Mouse (Mus musculus): ENCODE results near the gene Rab24. TPM values are rescaled to one million over a fixed set of nuclear protein-coding genes. Genes with fewer than 3 reads are reported as not detected.

The Rab24 gene
- total and polyA plus RNA-seq, 2 experiments from 2014 or later, result 77.4 to 92.3 TPM

DNA sequence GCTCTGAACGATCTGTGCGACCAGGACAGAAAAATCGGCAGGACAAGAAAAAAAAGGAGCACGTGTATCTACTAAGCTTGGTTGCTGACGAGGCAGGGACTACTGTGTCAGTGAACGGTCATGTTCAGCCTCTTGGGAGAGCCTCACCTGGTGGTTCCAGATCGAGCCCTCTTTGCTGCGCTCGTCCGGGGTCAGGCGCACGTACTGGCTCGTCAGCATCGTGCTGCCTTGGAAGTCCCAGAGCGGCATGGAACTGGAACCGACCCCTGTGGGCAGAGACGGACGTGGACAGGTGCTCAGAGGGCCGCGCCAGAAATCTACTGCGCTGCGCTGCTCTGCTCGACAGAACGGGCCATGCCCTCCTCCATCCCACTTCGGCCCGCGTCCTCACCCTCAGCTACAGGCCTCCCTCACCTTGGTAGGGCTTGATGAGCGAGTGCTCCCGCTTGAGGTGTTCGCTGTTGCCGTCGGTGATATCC is 40.3 kb upstream of the Rab24 start:
- no peak for TF ChIP-seq CTCF (IDR thresholded peaks at IDR 0.05; ENCODE audit: low read depth)

DNA sequence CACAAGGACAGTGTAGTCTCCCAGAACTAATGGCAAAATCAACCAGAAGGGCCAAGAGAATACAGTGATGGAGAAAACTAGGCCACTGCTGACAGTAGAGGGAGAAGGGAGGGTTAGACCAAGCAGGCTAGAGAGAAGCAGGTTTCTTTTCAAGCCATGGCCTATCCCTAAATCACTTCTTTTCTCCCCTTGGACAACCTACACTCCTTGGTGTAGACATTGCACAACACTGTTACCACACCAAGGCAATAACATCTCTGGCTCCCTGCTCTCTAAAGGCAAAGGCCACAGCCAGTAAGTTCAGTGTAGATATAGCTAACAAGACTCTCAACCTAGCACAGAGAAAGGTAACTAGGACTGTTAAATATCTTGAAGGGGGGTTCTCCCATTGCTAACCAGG is 39.4 kb upstream of the Rab24 start:
- H3K4me3 ChIP-seq (ENCODE audit: low read depth, low read length), result peak overlapping the region; percentile 99; the same call in 1 of the 2 replicates
- no peak for TF ChIP-seq CTCF (IDR thresholded peaks at IDR 0.05; ENCODE audit: low read depth)
- peaks cover 3% of the 10 kb centered on the region; the same call in 1 of the 2 replicates for H3K27me3 ChIP-seq (ENCODE audit: insufficient read depth, low read length)
- H3K4me1 ChIP-seq (ENCODE audit: insufficient read depth), result peaks cover 19% of the 10 kb centered on the region
- no peak overlapping the region for H3K27ac ChIP-seq (ENCODE audit: low read depth, low read length)
- no peak overlapping the region for H3K9ac ChIP-seq
- DNase-seq (no peak), ATAC-seq (no peak)
- H3K9me3 ChIP-seq (ENCODE audit: low read length), result no peaks in the 10 kb centered on the region
- peak overlapping the region; percentile 87 for H3K4me2 ChIP-seq (ENCODE audit: low read depth)
- H3K36me3 ChIP-seq (ENCODE audit: insufficient read depth), result peaks cover 27% of the 10 kb centered on the region

More for the DNA sequence above, 40.3 kb upstream of the Rab24 start:
- peak overlapping the region; percentile 85 for H3K9ac ChIP-seq
- peaks cover 5% of the 10 kb centered on the region; the same call in 1 of the 2 replicates for H3K27me3 ChIP-seq (ENCODE audit: insufficient read depth, low read length)
- DNase-seq (no peak), ATAC-seq (peak; percentile 18)
- H3K4me3 ChIP-seq (ENCODE audit: low read depth, low read length), result peak overlapping the region; percentile 99
- H3K9me3 ChIP-seq (ENCODE audit: low read length), result no peaks in the 10 kb centered on the region
- H3K27ac ChIP-seq (ENCODE audit: low read depth, low read length), result peak overlapping the region; percentile 90
- peak overlapping the region; percentile 87 for H3K4me2 ChIP-seq (ENCODE audit: low read depth)
- H3K4me1 ChIP-seq (ENCODE audit: insufficient read depth), result peaks cover 19% of the 10 kb centered on the region
- 1% methylated on average over 32 of the region's 32 CpGs for WGBS
- peaks cover 25% of the 10 kb centered on the region for H3K36me3 ChIP-seq (ENCODE audit: insufficient read depth)

DNA sequence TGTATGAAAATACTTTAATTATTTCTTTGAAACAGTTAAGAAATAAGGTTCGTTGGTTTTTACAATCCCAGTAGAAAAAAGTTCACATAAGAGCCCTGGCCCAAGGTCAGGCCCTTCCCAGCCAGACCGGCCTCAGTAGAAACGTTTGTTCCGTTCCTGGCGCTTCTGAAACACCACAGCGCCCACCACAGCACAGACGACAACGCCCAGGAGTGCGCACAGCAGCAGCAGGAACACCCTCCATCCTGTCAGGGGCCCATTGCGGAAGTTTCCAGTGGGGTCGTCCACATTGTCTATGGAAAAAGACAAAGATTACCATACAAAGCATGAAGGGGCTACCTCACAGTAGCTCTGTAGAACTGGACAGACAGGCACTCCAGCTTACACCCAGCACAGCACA is 25.0 kb upstream of the Rab24 start:
- Histone ChIP-seq H3K27me3 (ENCODE audit: insufficient read depth, low read length) (no peaks in the 10 kb centered on the region), H3K4me2 (ENCODE audit: low read depth) (no peak overlapping the region), H3K9ac (no peak overlapping the region), H3K27ac (ENCODE audit: low read depth, low read length) (no peak overlapping the region), H3K36me3 (ENCODE audit: insufficient read depth) (peaks cover 75% of the 10 kb centered on the region), H3K9me3 (ENCODE audit: low read length) (no peaks in the 10 kb centered on the region), H3K4me3 (ENCODE audit: low read depth, low read length) (no peak overlapping the region), H3K4me1 (ENCODE audit: insufficient read depth) (no peaks in the 10 kb centered on the region)
- no peak for ATAC-seq
- DNase-seq, result no peak
- WGBS, result 90% methylated on average over 11 of the region's 11 CpGs
- TF ChIP-seq CTCF (IDR thresholded peaks at IDR 0.05; ENCODE audit: low read depth), result no peak

DNA sequence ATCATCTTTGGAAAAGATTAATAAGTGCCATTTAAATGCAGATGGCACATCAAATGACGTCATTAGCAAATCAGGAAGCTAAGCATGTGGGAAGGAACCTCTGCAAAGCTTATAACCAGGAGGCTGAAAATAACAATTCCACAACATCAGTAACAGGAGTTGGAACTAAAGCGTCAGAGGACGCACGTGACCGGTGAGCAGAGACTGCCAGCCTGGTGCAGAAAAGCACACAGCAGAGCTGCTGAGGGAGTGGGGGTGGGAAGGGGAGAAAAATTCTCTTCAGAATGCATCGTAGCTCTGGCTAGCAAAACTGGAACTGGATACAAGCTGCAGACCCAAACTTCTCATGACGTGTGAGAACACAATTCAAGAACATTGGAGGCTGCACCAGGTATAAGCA is 22.5 kb upstream of the Rab24 start:
- no peaks in the 10 kb centered on the region for H3K27me3 ChIP-seq (ENCODE audit: insufficient read depth, low read length)
- 90% methylated on average over 7 of the region's 7 CpGs for WGBS
- no peak for TF ChIP-seq CTCF (IDR thresholded peaks at IDR 0.05; ENCODE audit: low read depth)

DNA sequence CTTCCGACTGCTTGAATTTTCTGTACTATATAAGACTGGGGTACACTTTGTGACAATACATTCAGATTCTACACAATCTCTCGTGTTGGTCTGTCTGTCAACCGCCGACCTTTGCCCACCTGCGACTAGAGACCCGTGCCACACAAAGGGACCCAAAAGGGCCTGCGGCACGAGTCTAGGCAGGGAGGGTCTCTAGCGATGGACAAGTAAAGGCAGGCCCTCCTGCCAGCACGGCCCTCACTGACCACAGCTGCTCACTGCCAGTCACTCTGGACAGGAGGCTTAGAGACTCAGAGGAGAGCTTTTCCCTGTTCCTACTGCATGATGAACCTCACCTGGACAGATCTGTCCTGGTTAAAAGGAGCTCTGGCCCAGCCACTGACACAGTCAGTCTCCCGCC is 20.7 kb upstream of the Rab24 start:
- H3K27ac ChIP-seq (ENCODE audit: low read depth, low read length), result no peak overlapping the region
- H3K4me1 ChIP-seq (ENCODE audit: insufficient read depth), result no peaks in the 10 kb centered on the region
- no peak overlapping the region for H3K9ac ChIP-seq
- no peaks in the 10 kb centered on the region for H3K27me3 ChIP-seq (ENCODE audit: insufficient read depth, low read length)
- 43% methylated on average over 11 of the region's 11 CpGs for WGBS
- DNase-seq (no peak), ATAC-seq (no peak)
- no peaks in the 10 kb centered on the region for H3K9me3 ChIP-seq (ENCODE audit: low read length)
- peaks cover 36% of the 10 kb centered on the region for H3K36me3 ChIP-seq (ENCODE audit: insufficient read depth)
- TF ChIP-seq CTCF (IDR thresholded peaks at IDR 0.05; ENCODE audit: low read depth), result no peak
- no peak overlapping the region for H3K4me3 ChIP-seq (ENCODE audit: low read depth, low read length)
- no peak overlapping the region for H3K4me2 ChIP-seq (ENCODE audit: low read depth)

More for the DNA sequence above, 22.5 kb upstream of the Rab24 start:
- Histone ChIP-seq H3K36me3 (ENCODE audit: insufficient read depth) (peaks cover 53% of the 10 kb centered on the region), H3K4me3 (ENCODE audit: low read depth, low read length) (no peak overlapping the region), H3K4me1 (ENCODE audit: insufficient read depth) (no peaks in the 10 kb centered on the region), H3K9me3 (ENCODE audit: low read length) (no peaks in the 10 kb centered on the region), H3K9ac (no peak overlapping the region), H3K27ac (ENCODE audit: low read depth, low read length) (no peak overlapping the region), H3K4me2 (ENCODE audit: low read depth) (no peak overlapping the region)
- no peak for ATAC-seq
- no peak for DNase-seq

GRCm38 (mm10) chr13:55339259-55339658 is 17.5 kb upstream of the Rab24 start:
- WGBS, result 30% methylated on average over 2 of the region's 2 CpGs
- no peak for ATAC-seq
- Histone ChIP-seq H3K27ac (ENCODE audit: low read depth, low read length) (no peak overlapping the region), H3K4me2 (ENCODE audit: low read depth) (no peak overlapping the region), H3K36me3 (ENCODE audit: insufficient read depth) (peaks cover 5% of the 10 kb centered on the region; the same call in 1 of the 2 replicates), H3K9me3 (ENCODE audit: low read length) (no peaks in the 10 kb centered on the region), H3K4me3 (ENCODE audit: low read depth, low read length) (no peak overlapping the region), H3K4me1 (ENCODE audit: insufficient read depth) (no peaks in the 10 kb centered on the region), H3K27me3 (ENCODE audit: insufficient read depth, low read length) (no peaks in the 10 kb centered on the region), H3K9ac (no peak overlapping the region)
- no peak for TF ChIP-seq CTCF (IDR thresholded peaks at IDR 0.05; ENCODE audit: low read depth)
- DNase-seq, result no peak

- Histone ChIP-seq H3K9me3 (ENCODE audit: low read length) (no peaks in the 10 kb centered on the region), H3K9ac (no peak overlapping the region), H3K4me2 (ENCODE audit: low read depth) (no peak overlapping the region), H3K4me3 (ENCODE audit: low read depth, low read length) (no peak overlapping the region), H3K36me3 (ENCODE audit: insufficient read depth) (no peaks in the 10 kb centered on the region), H3K27ac (ENCODE audit: low read depth, low read length) (no peak overlapping the region), H3K27me3 (ENCODE audit: insufficient read depth, low read length) (no peaks in the 10 kb centered on the region), H3K4me1 (ENCODE audit: insufficient read depth) (no peaks in the 10 kb centered on the region)
- peak; percentile 29 for DNase-seq
- peak; percentile 29 for ATAC-seq
- no peak for TF ChIP-seq CTCF (IDR thresholded peaks at IDR 0.05; ENCODE audit: low read depth)
- WGBS, result 52% methylated on average over 12 of the region's 12 CpGs
Measured at GRCm38 (mm10) chr13:55338131-55339054, 16.6 kb upstream of the Rab24 start.

All from forebrain, postnatal 0 days (tissue).